Mouse (Mus musculus): ENCODE results near the gene Fam221a. TPM values are rescaled to one million over a fixed set of nuclear protein-coding genes. Genes with fewer than 3 reads are reported as not detected.
A peak's percentile ranks its signal among the peaks of the same experiment; 100 is the strongest.

The Fam221a gene
- polyA plus RNA-seq, 1 experiment from 2014 or later, result 2.5 TPM

DNA sequence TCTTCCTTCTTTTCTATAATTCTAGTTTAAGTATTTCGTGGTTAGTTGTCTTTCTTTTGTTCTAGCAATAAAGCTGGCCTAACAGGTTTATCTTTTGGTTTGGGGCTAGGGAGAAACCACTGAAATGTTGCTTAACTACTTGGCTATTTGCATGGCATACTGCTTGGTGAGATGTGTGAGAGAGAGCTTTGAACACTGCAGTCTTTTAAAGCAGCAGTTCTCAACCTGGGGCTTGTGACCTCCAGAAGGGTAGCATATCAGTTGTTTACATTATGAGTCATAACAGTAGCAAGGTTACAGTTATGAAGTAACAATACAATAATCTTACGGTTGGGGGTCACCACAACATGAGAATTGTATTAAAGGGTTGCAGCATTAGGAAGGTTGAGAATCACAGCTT lies 44.6 kb upstream of the Fam221a start:
- Histone ChIP-seq H3K9me3 (ENCODE audit: low read length) (no peaks in the 10 kb centered on the region), H3K4me3 (ENCODE audit: low read depth, low read length) (no peak overlapping the region), H3K36me3 (replicated peaks; ENCODE audit: insufficient read depth, low read length) (no peaks in the 10 kb centered on the region), H3K9ac (replicated peaks) (no peak overlapping the region), H3K4me1 (ENCODE audit: insufficient read depth) (no peaks in the 10 kb centered on the region), H3K27ac (ENCODE audit: low read depth) (no peak overlapping the region), H3K4me2 (ENCODE audit: low read depth, low read length) (no peak overlapping the region), H3K27me3 (ENCODE audit: insufficient read depth, low read length) (no peaks in the 10 kb centered on the region)
- ATAC-seq (no peak), DNase-seq (no peak)
- no peak for TF ChIP-seq CTCF (IDR thresholded peaks at IDR 0.05; ENCODE audit: low read depth)
- TF ChIP-seq EP300 (IDR thresholded peaks at IDR 0.05; ENCODE audit: low read depth), result no peak
- 38% methylated on average over 2 of the region's 2 CpGs for WGBS (ENCODE audit: insufficient replicate concordance)

DNA sequence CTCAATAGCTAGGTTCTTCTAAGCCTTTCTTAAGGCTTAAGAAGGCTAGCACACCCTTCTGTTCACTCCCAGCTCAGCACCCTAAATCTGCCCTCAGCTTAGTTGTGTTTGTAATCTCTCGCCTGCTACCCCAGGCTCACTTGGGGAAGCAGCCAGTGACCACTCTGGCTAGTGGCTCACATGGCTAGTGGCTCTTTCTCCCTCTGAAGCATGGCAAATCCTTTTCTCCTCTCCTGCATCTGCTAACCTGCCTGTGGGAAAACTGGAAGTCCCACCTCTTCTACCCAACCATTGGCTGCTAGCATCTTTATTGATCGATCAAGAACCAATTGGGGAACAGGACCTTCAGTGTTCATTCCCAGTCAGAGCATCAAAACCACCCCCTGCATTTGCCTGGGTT lies 43.0 kb upstream of the Fam221a start:
- no peak overlapping the region for H3K27ac ChIP-seq (ENCODE audit: low read depth)
- ATAC-seq, result no peak
- H3K4me1 ChIP-seq (ENCODE audit: insufficient read depth), result no peaks in the 10 kb centered on the region
- TF ChIP-seq CTCF (IDR thresholded peaks at IDR 0.05; ENCODE audit: low read depth) (no peak), EP300 (IDR thresholded peaks at IDR 0.05; ENCODE audit: low read depth) (no peak)
- no peaks in the 10 kb centered on the region for H3K9me3 ChIP-seq (ENCODE audit: low read length)
- no peaks in the 10 kb centered on the region for H3K36me3 ChIP-seq (replicated peaks; ENCODE audit: insufficient read depth, low read length)
- no peak for DNase-seq
- H3K4me3 ChIP-seq (ENCODE audit: low read depth, low read length), result no peak overlapping the region
- no peak overlapping the region for H3K9ac ChIP-seq (replicated peaks)
- WGBS (ENCODE audit: insufficient replicate concordance), result 67% methylated on average over 2 of the region's 2 CpGs
- H3K4me2 ChIP-seq (ENCODE audit: low read depth, low read length), result no peak overlapping the region
- no peaks in the 10 kb centered on the region for H3K27me3 ChIP-seq (ENCODE audit: insufficient read depth, low read length)

DNA sequence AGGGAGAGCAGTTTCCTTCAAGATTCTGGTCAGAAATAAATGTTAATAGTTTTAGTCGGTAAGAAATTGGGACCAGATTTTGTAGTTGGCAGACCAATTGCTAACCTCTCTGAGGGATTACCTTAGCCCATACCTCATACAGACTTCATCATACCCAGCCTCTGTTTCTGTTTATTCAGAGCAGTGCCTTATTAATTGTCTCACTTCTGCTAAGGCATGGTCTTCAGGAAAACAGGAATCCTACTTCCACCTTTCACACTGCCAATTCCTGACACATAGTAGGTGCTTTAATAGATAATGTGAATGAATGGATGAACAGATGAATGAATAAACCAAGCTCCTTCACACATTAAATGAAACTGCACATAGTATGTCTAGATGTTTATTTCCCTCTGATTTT lies 42.2 kb upstream of the Fam221a start:
- Histone ChIP-seq H3K4me2 (ENCODE audit: low read depth, low read length) (no peak overlapping the region), H3K9me3 (ENCODE audit: low read length) (no peaks in the 10 kb centered on the region), H3K27me3 (ENCODE audit: insufficient read depth, low read length) (no peaks in the 10 kb centered on the region), H3K9ac (replicated peaks) (no peak overlapping the region), H3K4me3 (ENCODE audit: low read depth, low read length) (no peak overlapping the region), H3K36me3 (replicated peaks; ENCODE audit: insufficient read depth, low read length) (no peaks in the 10 kb centered on the region), H3K27ac (ENCODE audit: low read depth) (no peak overlapping the region), H3K4me1 (ENCODE audit: insufficient read depth) (no peaks in the 10 kb centered on the region)
- TF ChIP-seq EP300 (IDR thresholded peaks at IDR 0.05; ENCODE audit: low read depth) (no peak), CTCF (IDR thresholded peaks at IDR 0.05; ENCODE audit: low read depth) (no peak)
- DNase-seq (no peak), ATAC-seq (no peak)
- 79% methylated on average over 1 of the region's 1 CpGs for WGBS (ENCODE audit: insufficient replicate concordance)

DNA sequence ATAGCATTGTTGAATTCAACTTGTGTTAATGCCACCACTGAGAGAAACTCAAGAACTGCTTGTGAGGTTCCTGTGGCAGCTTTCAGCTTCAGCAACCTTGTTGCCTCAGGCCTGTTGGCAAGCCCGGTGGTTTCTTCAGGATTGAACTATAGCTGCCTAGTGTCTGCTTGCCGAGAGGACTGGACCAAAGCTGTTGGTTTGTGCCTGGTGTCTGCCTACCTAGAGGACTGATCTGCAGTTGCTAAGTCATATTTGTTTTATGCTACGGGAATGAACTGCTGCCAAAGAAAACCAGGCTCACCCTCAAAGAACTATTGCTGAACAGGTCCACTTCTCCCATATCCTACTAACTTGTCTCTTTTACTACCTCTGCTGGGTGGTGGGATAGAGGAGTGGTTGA lies 40.7 kb upstream of the Fam221a start:
- no peaks in the 10 kb centered on the region for H3K9me3 ChIP-seq (ENCODE audit: low read length)
- H3K4me2 ChIP-seq (ENCODE audit: low read depth, low read length), result no peak overlapping the region
- H3K27me3 ChIP-seq (ENCODE audit: insufficient read depth, low read length), result no peaks in the 10 kb centered on the region
- 66% methylated on average over 3 of the region's 3 CpGs for WGBS (ENCODE audit: insufficient replicate concordance)
- no peaks in the 10 kb centered on the region for H3K36me3 ChIP-seq (replicated peaks; ENCODE audit: insufficient read depth, low read length)
- ATAC-seq (no peak), DNase-seq (no peak)
- H3K9ac ChIP-seq (replicated peaks), result no peak overlapping the region
- no peaks in the 10 kb centered on the region for H3K4me1 ChIP-seq (ENCODE audit: insufficient read depth)
- H3K27ac ChIP-seq (ENCODE audit: low read depth), result no peak overlapping the region
- TF ChIP-seq CTCF (IDR thresholded peaks at IDR 0.05; ENCODE audit: low read depth), result no peak
- no peak for TF ChIP-seq EP300 (IDR thresholded peaks at IDR 0.05; ENCODE audit: low read depth)
- H3K4me3 ChIP-seq (ENCODE audit: low read depth, low read length), result no peak overlapping the region

DNA sequence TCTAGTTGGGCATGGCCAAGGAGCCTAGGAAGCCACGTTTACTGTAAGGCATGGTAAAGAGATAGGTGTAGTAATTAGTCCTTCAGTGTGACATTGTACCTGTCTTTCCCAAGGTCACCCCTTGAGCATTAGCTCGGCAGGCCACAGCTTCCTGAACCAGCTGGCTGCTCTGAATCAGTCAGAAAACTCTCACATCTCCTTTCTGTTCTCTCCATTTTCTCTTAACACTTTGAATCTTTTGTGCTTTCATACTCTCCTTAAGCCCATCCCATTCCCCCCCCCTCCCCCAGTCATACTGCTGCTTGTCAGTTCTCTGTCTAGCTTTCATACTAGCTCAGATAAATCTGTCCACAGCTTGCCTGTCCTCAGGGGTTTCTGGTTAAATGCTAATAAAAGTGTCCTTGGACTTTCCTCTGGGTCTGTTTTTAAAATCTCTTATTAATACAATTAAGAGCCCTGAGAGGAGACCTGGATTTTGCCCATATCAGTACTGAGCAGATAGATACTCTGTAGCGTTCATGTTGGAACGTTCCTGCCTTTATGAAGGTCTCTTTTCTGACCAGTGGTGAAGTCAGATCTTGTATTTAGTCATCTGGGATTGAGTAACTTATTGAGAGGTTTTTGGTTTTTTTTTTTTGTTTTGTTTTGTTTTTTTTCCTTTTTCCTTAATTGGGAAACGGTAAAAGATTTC lies 36.0 kb upstream of the Fam221a start:
- peak; percentile 48; the same call in 1 of the 2 replicates for ATAC-seq
- TF ChIP-seq EP300 (IDR thresholded peaks at IDR 0.05; ENCODE audit: low read depth) (no peak), CTCF (IDR thresholded peaks at IDR 0.05; ENCODE audit: low read depth) (no peak)
- Histone ChIP-seq H3K36me3 (replicated peaks; ENCODE audit: insufficient read depth, low read length) (no peaks in the 10 kb centered on the region), H3K4me3 (ENCODE audit: low read depth, low read length) (no peak overlapping the region), H3K9ac (replicated peaks) (no peak overlapping the region), H3K9me3 (ENCODE audit: low read length) (no peaks in the 10 kb centered on the region), H3K27ac (ENCODE audit: low read depth) (no peak overlapping the region), H3K4me2 (ENCODE audit: low read depth, low read length) (peak overlapping the region; percentile 14), H3K4me1 (ENCODE audit: insufficient read depth) (peaks cover 3% of the 10 kb centered on the region; the same call in 1 of the 2 replicates), H3K27me3 (ENCODE audit: insufficient read depth, low read length) (no peaks in the 10 kb centered on the region)
- DNase-seq, result no peak
- 40% methylated on average over 5 of the region's 5 CpGs for WGBS (ENCODE audit: insufficient replicate concordance)

DNA sequence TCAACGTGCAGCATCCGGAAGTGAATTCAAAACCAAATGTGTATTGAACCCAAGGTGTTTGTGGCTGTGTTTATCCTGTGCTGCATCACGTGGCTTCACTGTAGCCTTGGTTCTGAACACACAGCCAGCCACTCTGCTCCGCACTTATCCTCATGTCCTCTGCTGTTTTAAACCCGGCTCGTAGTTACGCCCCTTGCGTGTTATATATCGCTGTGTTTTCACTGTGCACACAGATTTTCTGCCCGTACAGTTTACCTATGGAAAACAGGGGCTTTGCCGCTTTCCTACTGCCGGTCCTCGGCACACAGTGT lies 35.5 kb upstream of the Fam221a start:
- H3K4me1 ChIP-seq (ENCODE audit: insufficient read depth), result peaks cover 3% of the 10 kb centered on the region; the same call in 1 of the 2 replicates
- peak overlapping the region; percentile 14 for H3K4me2 ChIP-seq (ENCODE audit: low read depth, low read length)
- WGBS (ENCODE audit: insufficient replicate concordance), result 60% methylated on average over 13 of the region's 13 CpGs
- no peaks in the 10 kb centered on the region for H3K36me3 ChIP-seq (replicated peaks; ENCODE audit: insufficient read depth, low read length)
- no peak for DNase-seq
- H3K9me3 ChIP-seq (ENCODE audit: low read length), result no peaks in the 10 kb centered on the region
- H3K9ac ChIP-seq (replicated peaks), result no peak overlapping the region
- ATAC-seq, result peak; percentile 50
- no peaks in the 10 kb centered on the region for H3K27me3 ChIP-seq (ENCODE audit: insufficient read depth, low read length)
- H3K4me3 ChIP-seq (ENCODE audit: low read depth, low read length), result no peak overlapping the region
- TF ChIP-seq EP300 (IDR thresholded peaks at IDR 0.05; ENCODE audit: low read depth), result no peak
- no peak overlapping the region; the same call in 1 of the 2 replicates for H3K27ac ChIP-seq (ENCODE audit: low read depth)

DNA sequence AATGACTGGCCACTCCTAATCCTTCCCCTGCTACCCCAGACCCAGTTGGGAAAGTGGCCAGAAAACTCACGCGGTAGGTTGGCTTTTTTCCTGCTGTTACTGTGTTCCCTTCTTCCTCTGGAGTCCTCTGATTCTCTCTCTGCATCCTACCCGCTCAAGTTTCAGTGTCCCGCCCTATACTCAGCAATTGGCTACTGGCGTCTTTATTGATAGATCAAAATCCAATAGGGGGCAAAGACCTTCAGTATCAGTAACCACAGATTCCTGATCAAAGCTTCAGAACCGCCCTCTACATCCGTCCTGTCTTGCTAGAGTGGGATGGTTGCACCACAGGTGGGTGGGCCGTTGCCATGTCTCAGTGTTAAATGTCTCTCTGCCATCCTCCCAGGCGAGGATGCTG lies 29.0 kb upstream of the Fam221a start:
- Histone ChIP-seq H3K9me3 (ENCODE audit: low read length) (no peaks in the 10 kb centered on the region), H3K4me1 (ENCODE audit: insufficient read depth) (no peaks in the 10 kb centered on the region), H3K4me3 (ENCODE audit: low read depth, low read length) (no peak overlapping the region), H3K9ac (replicated peaks) (no peak overlapping the region), H3K27ac (ENCODE audit: low read depth) (no peak overlapping the region), H3K36me3 (replicated peaks; ENCODE audit: insufficient read depth, low read length) (no peaks in the 10 kb centered on the region), H3K4me2 (ENCODE audit: low read depth, low read length) (no peak overlapping the region), H3K27me3 (ENCODE audit: insufficient read depth, low read length) (no peaks in the 10 kb centered on the region)
- DNase-seq (no peak), ATAC-seq (no peak)
- WGBS (ENCODE audit: insufficient replicate concordance), result 55% methylated on average over 9 of the region's 9 CpGs
- TF ChIP-seq EP300 (IDR thresholded peaks at IDR 0.05; ENCODE audit: low read depth), result no peak
- TF ChIP-seq CTCF (IDR thresholded peaks at IDR 0.05; ENCODE audit: low read depth), result no peak
